Mouse (Mus musculus): ENCODE measurements around the gene Cd151. TPM values are rescaled to one million over a fixed set of nuclear protein-coding genes. Genes with fewer than 3 reads are reported as not detected.

The Cd151 gene
- polyA plus RNA-seq, 1 experiment from 2014 or later, result 19.3 TPM

DNA sequence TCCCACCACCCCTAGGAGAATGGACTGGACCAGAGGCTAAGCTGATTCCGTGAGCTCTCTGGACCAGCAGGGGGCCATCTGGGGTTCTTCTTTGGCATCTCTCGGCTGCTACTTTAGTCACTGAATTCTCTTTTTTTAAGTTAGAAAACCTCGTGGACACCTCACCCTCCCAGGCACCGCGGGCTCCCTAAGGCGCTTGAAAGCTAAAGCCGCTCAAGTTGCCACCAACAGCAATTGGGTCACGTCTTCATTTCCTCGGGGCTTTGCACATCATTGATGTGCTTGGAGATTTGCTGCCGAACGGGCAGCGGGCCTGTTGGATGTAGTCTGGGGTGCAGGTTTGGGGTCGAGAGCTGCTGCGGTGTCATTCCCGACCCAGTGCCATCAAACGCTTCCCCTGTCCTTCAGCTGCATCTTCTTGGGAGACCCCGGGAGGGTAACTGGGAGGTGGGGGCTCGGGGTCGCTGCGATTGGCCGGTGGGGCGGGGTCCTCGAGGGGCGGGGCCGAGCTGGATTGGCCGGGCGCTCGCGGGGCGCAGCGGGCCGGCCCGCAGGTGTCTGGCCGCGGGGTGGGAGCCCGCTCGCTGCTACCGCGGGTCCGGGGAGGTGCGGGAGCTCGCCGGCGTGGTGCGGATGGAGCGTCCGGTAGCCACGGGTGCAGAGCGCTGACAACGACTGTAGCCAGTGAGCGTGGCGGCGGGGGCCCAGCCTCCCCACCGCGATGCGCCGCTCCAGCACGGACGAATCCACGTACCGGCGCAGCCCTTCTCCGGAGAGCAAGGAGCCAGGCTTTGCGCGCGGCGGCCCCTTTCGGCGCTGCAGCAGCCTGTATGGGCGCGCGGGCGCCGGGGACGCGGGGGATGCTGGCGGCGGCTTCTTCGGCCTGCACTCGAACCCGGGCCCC lies 14.6 kb downstream of the Cd151 start:
- Histone ChIP-seq H3K27ac (peak overlapping the region; percentile 77), H3K4me2 (peak overlapping the region; percentile 85), H3K27me3 (peaks cover 33% of the 10 kb centered on the region), H3K4me1 (replicated peaks) (peaks cover 53% of the 10 kb centered on the region), H3K4me3 (peak overlapping the region; percentile 61), H3K36me3 (no peaks in the 10 kb centered on the region), H3K9ac (peak overlapping the region; percentile 79), H3K9me3 (no peaks in the 10 kb centered on the region)
- peak; percentile 60 for ATAC-seq (ENCODE audit: low FRiP score)
- under 1% methylated on average over 81 of the region's 81 CpGs for WGBS

DNA sequence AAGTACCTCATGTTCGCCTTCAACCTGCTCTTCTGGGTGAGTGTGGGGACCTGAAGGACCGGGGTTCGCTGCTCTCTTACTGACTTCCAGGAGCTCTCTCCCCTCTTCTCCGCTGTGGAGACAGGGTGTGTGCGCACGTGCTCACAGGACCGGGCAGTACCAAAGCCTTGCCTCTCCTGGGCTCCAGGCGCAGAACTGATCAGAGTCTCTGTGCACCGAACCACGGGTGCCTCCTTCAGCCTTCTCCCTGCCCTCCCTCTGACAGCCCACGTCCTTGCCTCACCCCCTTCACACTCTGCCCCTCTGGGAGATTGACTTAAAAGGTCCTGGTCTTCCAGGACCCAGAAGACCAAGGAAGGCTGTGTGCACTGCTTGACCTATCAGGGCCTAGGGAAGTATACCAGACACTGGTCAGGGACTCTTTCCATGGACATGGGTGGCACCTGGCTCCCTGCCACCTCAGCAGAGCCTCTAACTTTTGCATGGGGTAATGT lies 15.4 kb downstream of the Cd151 start:
- H3K9ac ChIP-seq, result peak overlapping the region; percentile 79
- peaks cover 57% of the 10 kb centered on the region for H3K4me1 ChIP-seq (replicated peaks)
- peak overlapping the region; percentile 61 for H3K4me3 ChIP-seq
- no peaks in the 10 kb centered on the region for H3K9me3 ChIP-seq
- H3K27me3 ChIP-seq, result peaks cover 24% of the 10 kb centered on the region
- no peak; the same call in 1 of the 2 replicates for ATAC-seq (ENCODE audit: low FRiP score)
- H3K36me3 ChIP-seq, result no peaks in the 10 kb centered on the region
- 5% methylated on average over 11 of the region's 11 CpGs for WGBS
- H3K27ac ChIP-seq, result peak overlapping the region; percentile 77
- H3K4me2 ChIP-seq, result peak overlapping the region; percentile 85

DNA sequence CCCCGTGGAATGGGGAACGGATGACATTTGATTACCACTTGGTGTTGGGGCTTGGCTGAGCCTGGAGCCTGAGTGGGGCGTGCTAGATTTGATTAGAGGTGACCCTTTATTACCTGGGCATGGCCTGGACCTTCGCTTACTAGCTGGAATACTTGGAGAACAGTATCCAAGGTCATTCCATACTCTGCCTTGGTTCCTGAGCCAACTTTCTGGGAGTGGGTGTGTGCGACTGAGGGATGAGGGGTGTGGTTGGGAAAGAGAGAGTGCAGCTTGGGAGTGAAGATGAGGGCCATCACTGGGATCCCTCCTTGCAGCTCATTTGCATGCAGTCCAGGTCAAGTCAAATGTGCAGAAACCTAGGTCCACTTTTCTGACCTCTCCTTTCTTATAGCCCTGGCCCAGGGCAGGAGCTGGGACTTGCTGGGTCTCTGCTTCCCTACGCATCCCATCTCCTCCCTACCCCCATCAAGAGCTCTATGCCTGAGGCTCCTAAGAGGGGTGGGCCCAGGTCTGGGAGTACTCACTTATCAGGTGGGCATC lies 16.0 kb downstream of the Cd151 start:
- Histone ChIP-seq H3K4me3 (peak overlapping the region; percentile 61; the same call in 1 of the 2 replicates), H3K4me1 (replicated peaks) (peaks cover 57% of the 10 kb centered on the region), H3K27me3 (peaks cover 18% of the 10 kb centered on the region), H3K9ac (peak overlapping the region; percentile 79; the same call in 1 of the 2 replicates), H3K4me2 (peak overlapping the region; percentile 85), H3K27ac (no peak overlapping the region), H3K9me3 (no peaks in the 10 kb centered on the region), H3K36me3 (no peaks in the 10 kb centered on the region)
- no peak for ATAC-seq (ENCODE audit: low FRiP score)
- 84% methylated on average over 6 of the region's 6 CpGs for WGBS

DNA sequence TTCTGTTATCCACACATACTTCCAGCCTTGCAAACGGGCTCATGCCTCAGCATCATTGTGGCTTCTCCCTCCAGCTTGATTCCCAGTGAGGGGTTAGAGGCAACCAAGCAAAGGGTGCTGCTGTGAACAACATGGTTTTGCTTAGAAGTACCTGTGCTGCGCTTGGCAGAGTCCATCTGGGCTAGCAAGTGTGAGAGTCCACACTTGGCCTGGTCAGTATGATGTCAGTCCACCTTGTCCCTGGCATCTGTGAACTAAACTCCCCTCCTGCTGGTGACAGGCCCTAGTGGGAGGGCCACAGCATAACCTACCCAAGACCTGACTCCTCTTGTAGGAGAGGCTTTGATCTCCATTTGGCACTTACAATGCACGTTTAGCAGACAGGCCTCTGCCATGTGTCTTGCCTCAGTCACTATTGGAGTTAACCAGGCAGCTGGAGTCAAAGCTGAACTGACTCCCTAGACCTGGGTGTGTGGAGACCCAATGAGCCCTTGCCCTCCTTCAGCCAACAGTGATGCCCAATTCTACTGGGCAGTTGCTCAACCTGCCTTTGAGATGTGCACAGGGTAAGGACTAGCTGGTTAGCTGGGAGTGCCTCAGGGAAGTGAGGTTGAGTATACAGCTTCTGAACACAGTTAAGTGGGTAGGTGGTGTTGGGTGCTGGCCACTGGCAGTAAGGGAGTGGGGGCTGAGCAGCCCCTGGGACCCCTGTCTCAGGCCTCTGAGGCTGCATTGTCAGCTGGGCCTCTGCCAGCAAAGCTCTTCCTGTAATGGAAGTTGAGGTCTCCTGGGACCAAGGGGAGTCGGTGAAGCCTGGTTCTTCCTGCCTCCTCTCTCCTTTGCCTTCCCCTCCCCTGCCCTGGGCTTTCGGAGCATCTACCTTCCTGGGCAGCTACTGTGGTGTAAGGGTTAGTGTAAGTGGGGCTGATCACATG lies 17.3 kb downstream of the Cd151 start:
- peak overlapping the region; percentile 2; the same call in 1 of the 2 replicates for H3K4me2 ChIP-seq
- H3K4me3 ChIP-seq, result no peak overlapping the region
- H3K36me3 ChIP-seq, result no peaks in the 10 kb centered on the region
- peaks cover 18% of the 10 kb centered on the region for H3K27me3 ChIP-seq
- no peak overlapping the region for H3K27ac ChIP-seq
- no peak overlapping the region for H3K9ac ChIP-seq
- ATAC-seq (ENCODE audit: low FRiP score), result no peak
- WGBS, result 72% methylated on average over 5 of the region's 5 CpGs
- peaks cover 57% of the 10 kb centered on the region for H3K4me1 ChIP-seq (replicated peaks)
- H3K9me3 ChIP-seq, result no peaks in the 10 kb centered on the region

DNA sequence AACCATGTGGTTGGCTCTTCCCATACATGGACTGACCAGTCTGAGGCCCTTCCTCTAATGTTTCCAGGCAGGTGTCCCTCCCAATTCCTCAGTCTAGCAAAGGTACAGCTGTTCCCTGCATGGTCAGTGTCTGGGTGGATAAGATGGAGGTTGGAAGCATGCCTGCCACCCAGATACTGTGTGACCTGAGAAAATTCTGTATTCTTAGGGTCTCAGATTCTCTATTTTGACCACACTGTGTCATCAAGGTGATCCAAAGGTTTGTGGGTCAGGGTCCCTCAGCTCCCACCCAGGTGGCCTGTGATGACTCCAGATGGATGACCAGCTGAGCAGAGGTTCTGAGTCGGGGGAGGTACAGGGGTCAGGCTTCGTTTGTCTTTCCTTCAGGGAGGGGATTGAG lies 18.0 kb downstream of the Cd151 start:
- no peaks in the 10 kb centered on the region for H3K36me3 ChIP-seq
- 74% methylated on average over 2 of the region's 2 CpGs for WGBS
- ATAC-seq (ENCODE audit: low FRiP score), result no peak
- H3K4me1 ChIP-seq (replicated peaks), result peaks cover 57% of the 10 kb centered on the region
- H3K9me3 ChIP-seq, result no peaks in the 10 kb centered on the region
- no peak overlapping the region for H3K4me3 ChIP-seq
- peaks cover 16% of the 10 kb centered on the region for H3K27me3 ChIP-seq
- H3K9ac ChIP-seq, result no peak overlapping the region; the same call in 1 of the 2 replicates
- no peak overlapping the region for H3K27ac ChIP-seq
- H3K4me2 ChIP-seq, result no peak overlapping the region

DNA sequence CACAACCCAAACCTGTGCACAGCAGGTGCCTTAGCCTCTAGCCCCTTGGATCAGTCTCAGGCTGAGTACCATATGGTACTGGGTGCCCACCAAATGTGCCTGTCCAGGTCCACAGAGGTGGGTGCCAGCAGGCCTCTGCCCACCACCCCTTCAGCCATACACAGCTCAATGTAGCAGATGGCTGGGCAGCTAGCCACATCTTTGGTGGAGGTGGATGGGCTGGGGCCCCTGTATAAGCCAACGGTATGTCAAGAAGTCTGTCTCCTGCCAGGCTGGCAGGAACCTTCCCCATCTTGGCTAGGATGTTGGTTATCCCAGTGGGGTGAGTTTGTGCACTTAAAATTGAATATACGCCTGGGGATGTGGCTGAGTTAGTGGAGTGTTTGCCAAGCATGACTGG lies 18.4 kb downstream of the Cd151 start:
- WGBS, result 87% methylated on average over 2 of the region's 2 CpGs
- Histone ChIP-seq H3K27ac (no peak overlapping the region), H3K36me3 (no peaks in the 10 kb centered on the region), H3K4me3 (no peak overlapping the region), H3K9ac (no peak overlapping the region; the same call in 1 of the 2 replicates), H3K27me3 (peaks cover 15% of the 10 kb centered on the region), H3K4me2 (no peak overlapping the region), H3K9me3 (no peaks in the 10 kb centered on the region), H3K4me1 (replicated peaks) (peaks cover 54% of the 10 kb centered on the region)
- no peak for ATAC-seq (ENCODE audit: low FRiP score)

DNA sequence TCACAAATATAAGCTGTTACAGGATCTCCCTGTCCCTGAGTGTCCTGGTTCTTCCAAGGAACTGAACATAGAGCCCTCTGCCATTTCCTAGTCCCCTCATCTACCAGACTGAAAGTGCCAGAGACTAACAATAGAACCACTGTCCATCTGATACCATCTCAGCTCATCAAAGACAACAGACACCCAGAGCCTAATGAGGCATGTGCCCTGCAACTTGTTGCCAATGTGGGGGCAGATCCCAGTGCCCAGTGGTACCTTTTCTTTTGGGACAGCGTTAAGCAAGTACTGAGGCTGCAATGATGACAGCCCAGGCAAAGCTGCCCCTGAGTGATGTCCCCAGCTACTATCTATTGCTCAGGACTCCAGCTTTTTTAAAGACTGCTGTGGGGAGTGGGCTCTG lies 19.0 kb downstream of the Cd151 start:
- peaks cover 48% of the 10 kb centered on the region for H3K4me1 ChIP-seq (replicated peaks)
- no peak for ATAC-seq (ENCODE audit: low FRiP score)
- 82% methylated on average over 1 of the region's 1 CpGs for WGBS

DNA sequence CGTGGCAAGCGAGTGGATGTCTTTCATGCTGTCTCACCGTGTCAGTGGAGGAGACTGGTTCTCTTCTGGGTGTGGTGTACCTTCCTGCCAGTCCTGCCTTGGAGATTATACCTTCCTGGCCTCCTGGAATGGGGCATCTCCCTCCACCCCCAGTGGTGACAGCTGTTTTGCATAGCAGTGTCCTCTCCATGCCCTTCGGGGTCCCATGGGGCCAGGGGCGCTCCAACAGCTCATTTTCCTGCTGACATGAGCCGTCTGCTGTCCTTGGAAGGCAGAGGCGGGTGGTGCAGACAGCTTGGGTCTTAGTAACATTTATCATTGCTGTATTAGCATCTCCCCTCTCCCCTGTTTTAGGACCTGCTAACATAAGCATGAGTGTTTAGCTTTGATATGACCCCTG lies 19.9 kb downstream of the Cd151 start:
- peaks cover 7% of the 10 kb centered on the region for H3K36me3 ChIP-seq
- peaks cover 15% of the 10 kb centered on the region for H3K27me3 ChIP-seq
- no peak overlapping the region for H3K4me2 ChIP-seq
- H3K9me3 ChIP-seq, result no peaks in the 10 kb centered on the region
- H3K27ac ChIP-seq, result no peak overlapping the region
- 64% methylated on average over 7 of the region's 7 CpGs for WGBS
- no peak for ATAC-seq (ENCODE audit: low FRiP score)
- H3K4me3 ChIP-seq, result no peak overlapping the region
- H3K9ac ChIP-seq, result peak overlapping the region; percentile 44; the same call in 1 of the 2 replicates
- peaks cover 41% of the 10 kb centered on the region for H3K4me1 ChIP-seq (replicated peaks)

More for the DNA sequence above, 19.0 kb downstream of the Cd151 start:
- Histone ChIP-seq H3K4me3 (no peak overlapping the region), H3K36me3 (no peaks in the 10 kb centered on the region), H3K4me2 (no peak overlapping the region), H3K27me3 (peaks cover 15% of the 10 kb centered on the region), H3K9ac (0 out of 2 replicates have a peak overlapping the region, but pooled peaks have one; percentile 13), H3K9me3 (no peaks in the 10 kb centered on the region), H3K27ac (no peak overlapping the region)

DNA sequence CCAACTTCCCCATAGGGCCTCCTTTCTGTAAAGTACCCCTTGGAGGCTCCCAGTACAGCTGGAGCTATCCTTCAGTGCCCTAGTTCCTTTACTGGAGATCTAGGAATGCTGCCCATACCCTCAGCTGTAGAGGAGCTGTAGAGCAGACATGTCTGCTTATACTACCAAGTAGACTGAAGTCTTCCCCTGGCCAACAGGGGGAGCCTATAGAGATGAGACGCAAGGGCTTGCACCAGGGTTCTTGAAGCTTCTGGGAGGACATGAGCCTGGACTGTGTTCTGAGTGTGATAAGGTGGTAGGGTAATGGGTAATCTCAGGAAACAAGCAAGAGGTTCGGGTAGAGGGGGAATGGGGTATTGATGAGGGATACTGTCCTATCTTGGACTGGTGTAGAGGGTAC lies 24.0 kb downstream of the Cd151 start:
- Histone ChIP-seq H3K9me3 (no peaks in the 10 kb centered on the region), H3K27me3 (no peaks in the 10 kb centered on the region)

DNA sequence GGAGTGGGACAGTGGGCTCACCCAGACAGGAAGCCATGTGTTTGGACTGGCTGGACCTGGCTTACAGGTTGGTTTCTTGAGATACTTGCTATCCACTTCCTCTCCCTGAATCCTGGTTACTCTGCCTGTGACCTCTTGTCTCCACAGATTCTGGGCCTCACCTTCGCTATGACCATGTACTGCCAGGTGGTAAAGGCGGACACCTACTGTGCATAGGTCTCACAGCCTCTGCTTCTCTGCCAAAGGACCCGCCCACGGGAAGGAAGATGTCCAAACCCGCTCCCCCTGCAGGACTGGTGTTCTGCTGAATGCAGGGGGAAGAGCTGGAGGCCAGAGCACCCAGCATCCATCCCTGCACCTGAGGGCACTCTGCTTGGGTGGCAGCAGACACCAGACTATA lies 25.5 kb downstream of the Cd151 start:
- Histone ChIP-seq H3K4me3 (no peak overlapping the region), H3K36me3 (peaks cover 57% of the 10 kb centered on the region), H3K27ac (no peak overlapping the region), H3K27me3 (no peaks in the 10 kb centered on the region), H3K4me1 (replicated peaks) (no peaks in the 10 kb centered on the region), H3K4me2 (no peak overlapping the region), H3K9me3 (no peaks in the 10 kb centered on the region), H3K9ac (no peak overlapping the region)
- 85% methylated on average over 5 of the region's 5 CpGs for WGBS
- ATAC-seq (ENCODE audit: low FRiP score), result no peak

More for the DNA sequence above, 24.0 kb downstream of the Cd151 start:
- Histone ChIP-seq H3K4me2 (no peak overlapping the region), H3K36me3 (peaks cover 43% of the 10 kb centered on the region), H3K9ac (no peak overlapping the region), H3K4me1 (replicated peaks) (peaks cover 14% of the 10 kb centered on the region), H3K4me3 (no peak overlapping the region), H3K27ac (no peak overlapping the region)
- no peak for ATAC-seq (ENCODE audit: low FRiP score)
- 74% methylated on average over 2 of the region's 2 CpGs for WGBS

DNA sequence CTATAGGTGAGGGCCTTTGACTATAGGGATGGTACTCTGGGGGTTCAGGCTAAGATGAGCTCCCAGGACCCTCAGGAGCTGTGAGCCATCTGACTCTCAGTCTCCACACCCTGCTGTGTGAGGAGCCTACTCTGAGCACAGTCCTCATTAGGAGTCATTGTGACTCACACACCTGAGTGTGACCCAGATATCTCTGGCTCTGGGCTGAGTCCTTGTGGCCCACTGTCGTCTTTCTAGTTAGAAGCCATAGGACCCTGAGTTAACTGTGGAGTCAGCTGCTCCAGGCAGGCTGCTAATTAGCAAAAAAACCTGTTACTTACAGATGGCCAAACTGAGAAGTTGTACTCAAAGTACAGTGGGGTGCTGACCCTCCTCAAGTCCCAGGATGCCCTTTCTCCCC lies 26.5 kb downstream of the Cd151 start:
- ATAC-seq (ENCODE audit: low FRiP score), result no peak
- H3K9ac ChIP-seq, result no peak overlapping the region
- H3K4me3 ChIP-seq, result no peak overlapping the region
- 90% methylated on average over 1 of the region's 1 CpGs for WGBS
- H3K27ac ChIP-seq, result no peak overlapping the region
- peaks cover 63% of the 10 kb centered on the region for H3K36me3 ChIP-seq
- no peaks in the 10 kb centered on the region for H3K4me1 ChIP-seq (replicated peaks)
- H3K27me3 ChIP-seq, result no peaks in the 10 kb centered on the region
- no peaks in the 10 kb centered on the region for H3K9me3 ChIP-seq
- H3K4me2 ChIP-seq, result no peak overlapping the region

DNA sequence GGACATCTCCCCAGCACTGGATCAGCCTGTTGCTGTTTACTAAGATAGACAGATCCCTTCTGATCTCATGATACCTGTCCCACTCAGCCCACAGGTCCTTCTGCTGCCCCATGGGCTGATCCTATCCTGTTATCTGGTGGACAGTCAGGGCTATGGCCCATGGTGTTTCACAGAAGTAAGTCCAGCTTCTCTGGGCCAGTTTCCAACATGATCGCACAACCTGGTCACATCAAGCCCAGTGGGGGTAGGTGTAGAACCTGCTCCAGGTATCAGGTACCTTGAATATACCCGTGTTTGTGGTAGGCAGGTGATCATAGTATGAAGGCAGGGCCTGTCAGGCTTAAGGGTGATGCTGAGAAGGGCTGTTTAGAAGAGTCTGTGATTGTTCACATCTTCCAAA lies 28.2 kb downstream of the Cd151 start:
- H3K4me1 ChIP-seq (replicated peaks), result no peaks in the 10 kb centered on the region
- no peak overlapping the region for H3K4me3 ChIP-seq
- no peaks in the 10 kb centered on the region for H3K27me3 ChIP-seq
- no peak overlapping the region for H3K27ac ChIP-seq
- peaks cover 80% of the 10 kb centered on the region for H3K36me3 ChIP-seq
- no peak for ATAC-seq (ENCODE audit: low FRiP score)
- WGBS, result 86% methylated on average over 2 of the region's 2 CpGs
- no peaks in the 10 kb centered on the region for H3K9me3 ChIP-seq
- H3K4me2 ChIP-seq, result no peak overlapping the region
- H3K9ac ChIP-seq, result no peak overlapping the region
